Mouse (Mus musculus): ENCODE measurements around the gene Kcnma1. TPM values are rescaled to one million over a fixed set of nuclear protein-coding genes. Genes with fewer than 3 reads are reported as not detected.

Kcnma1 gene
- polyA plus RNA-seq, 1 experiment from 2014 or later: 0.42 TPM

DNA sequence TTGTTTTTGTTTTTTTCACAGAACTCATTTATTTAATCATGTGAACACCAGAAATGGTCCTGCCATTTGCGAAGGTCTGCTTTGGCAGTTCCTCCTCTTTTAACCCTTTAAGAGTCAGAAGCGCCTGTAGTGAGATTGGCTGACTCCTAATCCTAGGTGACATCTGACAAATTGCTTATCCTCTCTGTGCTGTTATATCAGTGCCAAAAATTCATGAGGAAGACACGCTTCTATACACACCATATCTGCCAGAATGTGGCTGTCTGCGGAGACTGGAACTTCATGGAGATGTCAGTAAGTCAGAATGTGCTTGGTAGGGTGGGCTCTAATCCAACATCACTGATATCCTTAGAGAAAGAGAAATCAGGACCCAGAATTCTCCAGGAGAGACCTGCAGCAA, 157.3 kb downstream of the Kcnma1 start:
- Histone ChIP-seq H3K36me3 (no peaks in the 10 kb centered on the region), H3K4me2 (no peak overlapping the region), H3K4me3 (no peak overlapping the region), H3K27ac (ENCODE audit: poor library complexity, severe bottlenecking) (no peak overlapping the region), H3K9ac (no peak overlapping the region), H3K27me3 (replicated peaks) (no peaks in the 10 kb centered on the region), H3K4me1 (replicated peaks) (no peaks in the 10 kb centered on the region), H3K9me3 (replicated peaks) (no peaks in the 10 kb centered on the region)
- WGBS: 77% methylated on average over 4 of the region's 4 CpGs
- ATAC-seq (ENCODE audit: insufficient number of reproducible peaks, low FRiP score): no peak

DNA sequence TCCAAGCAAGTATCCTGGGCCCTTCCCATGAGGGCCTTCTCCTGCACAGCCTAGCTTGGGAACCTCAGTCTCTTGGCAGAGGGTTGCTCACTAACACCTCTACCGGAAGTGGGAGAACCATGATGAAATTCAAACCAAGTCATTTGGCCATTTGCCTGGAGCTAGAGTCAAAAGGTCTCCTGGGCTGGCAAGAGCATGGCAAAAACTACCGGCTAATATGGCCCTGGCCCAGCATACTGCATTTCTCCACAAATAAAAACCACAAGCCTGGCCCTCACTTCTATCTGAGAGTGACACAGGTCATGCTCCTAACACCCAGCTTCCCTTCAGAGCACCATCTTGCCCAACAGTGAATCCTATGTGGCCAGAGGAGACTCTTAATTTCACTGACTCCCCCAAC, 159.3 kb downstream of the Kcnma1 start:
- no peak overlapping the region for H3K4me2 ChIP-seq
- H3K9ac ChIP-seq: no peak overlapping the region
- no peaks in the 10 kb centered on the region for H3K4me1 ChIP-seq (replicated peaks)
- no peak for ATAC-seq (ENCODE audit: insufficient number of reproducible peaks, low FRiP score)
- no peak overlapping the region for H3K27ac ChIP-seq (ENCODE audit: poor library complexity, severe bottlenecking)
- 71% methylated on average over 2 of the region's 2 CpGs for WGBS
- no peaks in the 10 kb centered on the region for H3K27me3 ChIP-seq (replicated peaks)
- H3K36me3 ChIP-seq: no peaks in the 10 kb centered on the region
- H3K9me3 ChIP-seq (replicated peaks): no peaks in the 10 kb centered on the region
- no peak overlapping the region for H3K4me3 ChIP-seq

DNA sequence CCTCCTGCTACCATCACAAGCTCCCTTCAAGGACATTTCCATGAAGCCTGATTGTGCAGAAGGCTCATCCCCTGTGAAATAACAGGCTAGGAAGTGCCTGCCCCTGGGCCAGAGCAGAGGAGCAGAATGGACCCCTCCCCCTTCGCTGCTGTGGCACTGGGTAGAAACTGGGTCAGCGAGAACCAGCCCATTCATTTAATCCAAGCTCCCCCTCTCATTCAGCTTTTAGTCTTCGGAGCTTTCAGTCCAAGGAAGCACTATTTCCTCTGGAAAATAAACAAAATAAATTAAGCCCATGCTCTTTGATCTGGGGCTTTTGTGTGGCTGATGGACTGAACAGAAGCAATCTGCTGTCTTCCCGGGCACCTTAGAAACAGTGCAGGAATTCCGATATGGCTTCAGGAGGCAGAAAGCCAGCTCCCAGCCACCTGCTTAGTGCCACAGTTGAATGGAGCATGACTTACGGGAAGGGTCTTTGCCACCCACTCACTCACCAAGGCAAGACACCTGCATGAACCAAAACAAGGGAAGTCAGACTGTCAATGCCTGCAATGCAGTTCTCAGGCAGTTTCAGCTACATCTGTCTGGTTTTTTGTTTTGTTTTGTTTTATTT, 165.7 kb downstream of the Kcnma1 start:
- no peak overlapping the region for H3K9ac ChIP-seq
- H3K36me3 ChIP-seq: no peaks in the 10 kb centered on the region
- no peak overlapping the region for H3K27ac ChIP-seq (ENCODE audit: poor library complexity, severe bottlenecking)
- ATAC-seq (ENCODE audit: insufficient number of reproducible peaks, low FRiP score): no peak
- H3K27me3 ChIP-seq (replicated peaks): no peaks in the 10 kb centered on the region
- no peak overlapping the region for H3K4me2 ChIP-seq
- H3K9me3 ChIP-seq (replicated peaks): no peaks in the 10 kb centered on the region
- WGBS: 67% methylated on average over 6 of the region's 6 CpGs
- no peaks in the 10 kb centered on the region for H3K4me1 ChIP-seq (replicated peaks)
- no peak overlapping the region for H3K4me3 ChIP-seq

DNA sequence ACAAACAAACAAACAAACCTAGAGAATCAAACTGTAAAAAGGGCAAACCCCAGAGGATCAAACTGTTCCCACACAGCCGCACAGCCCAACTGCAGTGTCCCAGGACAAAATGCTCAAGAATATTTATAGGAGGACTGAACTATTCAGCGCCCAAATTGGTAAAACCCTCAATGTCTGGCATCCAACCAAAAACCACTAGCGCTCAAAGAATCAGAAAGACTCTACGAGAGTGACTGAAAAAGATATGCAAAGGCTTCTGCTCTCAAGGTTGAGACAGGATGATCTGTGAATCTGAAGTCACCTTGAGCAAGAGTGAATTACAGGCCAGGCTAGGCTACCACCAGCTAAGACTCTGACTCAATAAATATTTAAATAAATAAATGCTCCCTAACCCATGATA, 167.6 kb downstream of the Kcnma1 start:
- WGBS: 79% methylated on average over 4 of the region's 4 CpGs
- H3K4me1 ChIP-seq (replicated peaks): no peaks in the 10 kb centered on the region
- no peak overlapping the region for H3K4me2 ChIP-seq

DNA sequence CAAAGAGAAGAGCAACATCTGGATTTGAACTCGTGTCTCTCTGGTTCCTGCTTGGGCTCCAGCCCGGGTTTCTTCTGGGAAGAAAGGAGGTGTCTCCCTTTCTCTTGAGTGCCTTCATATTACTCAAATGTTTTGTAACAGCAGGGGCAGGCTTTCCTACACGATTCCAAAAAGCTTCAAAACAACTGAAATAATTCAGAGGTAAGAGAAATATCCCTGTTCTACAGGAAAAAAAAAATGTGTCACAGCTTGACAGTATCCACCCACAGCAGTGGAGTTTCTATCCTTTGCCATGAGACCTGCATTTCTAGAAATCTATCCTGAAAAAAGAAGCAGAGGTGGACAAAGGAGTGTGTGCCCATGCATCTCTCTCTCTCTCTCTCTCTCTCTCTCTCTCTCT, 172.3 kb downstream of the Kcnma1 start:
- H3K4me3 ChIP-seq: no peak overlapping the region
- ATAC-seq (ENCODE audit: insufficient number of reproducible peaks, low FRiP score): no peak
- no peaks in the 10 kb centered on the region for H3K36me3 ChIP-seq
- no peak overlapping the region for H3K27ac ChIP-seq (ENCODE audit: poor library complexity, severe bottlenecking)
- no peak overlapping the region for H3K4me2 ChIP-seq
- WGBS: 73% methylated on average over 3 of the region's 3 CpGs
- H3K4me1 ChIP-seq (replicated peaks): no peaks in the 10 kb centered on the region
- no peaks in the 10 kb centered on the region for H3K9me3 ChIP-seq (replicated peaks)
- H3K9ac ChIP-seq: no peak overlapping the region
- H3K27me3 ChIP-seq (replicated peaks): no peaks in the 10 kb centered on the region

More for the DNA sequence above, 167.6 kb downstream of the Kcnma1 start:
- H3K9ac ChIP-seq: no peak overlapping the region
- H3K27me3 ChIP-seq (replicated peaks): no peaks in the 10 kb centered on the region
- no peak for ATAC-seq (ENCODE audit: insufficient number of reproducible peaks, low FRiP score)
- no peak overlapping the region for H3K27ac ChIP-seq (ENCODE audit: poor library complexity, severe bottlenecking)
- H3K36me3 ChIP-seq: no peaks in the 10 kb centered on the region
- H3K4me3 ChIP-seq: no peak overlapping the region
- no peaks in the 10 kb centered on the region for H3K9me3 ChIP-seq (replicated peaks)

DNA sequence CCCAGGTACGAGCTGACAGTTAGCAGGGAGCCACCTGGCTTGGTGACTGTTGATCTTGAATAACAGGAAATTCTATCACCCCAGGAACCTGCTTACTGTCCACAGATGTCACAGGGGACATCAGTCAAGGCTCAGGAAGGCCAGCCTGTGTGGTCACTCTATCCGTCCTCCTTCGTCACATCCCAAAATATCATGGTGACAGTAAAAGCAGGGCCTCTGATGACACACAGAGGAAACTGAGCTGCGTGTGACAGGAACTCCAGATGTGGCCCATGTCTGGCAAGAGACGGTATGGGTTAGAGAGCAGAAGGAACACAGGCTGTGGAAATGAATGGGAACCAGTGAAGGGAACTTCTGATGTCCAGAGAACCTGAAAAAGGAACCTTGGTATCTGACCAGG, 174.7 kb downstream of the Kcnma1 start:
- no peak overlapping the region for H3K4me2 ChIP-seq

DNA sequence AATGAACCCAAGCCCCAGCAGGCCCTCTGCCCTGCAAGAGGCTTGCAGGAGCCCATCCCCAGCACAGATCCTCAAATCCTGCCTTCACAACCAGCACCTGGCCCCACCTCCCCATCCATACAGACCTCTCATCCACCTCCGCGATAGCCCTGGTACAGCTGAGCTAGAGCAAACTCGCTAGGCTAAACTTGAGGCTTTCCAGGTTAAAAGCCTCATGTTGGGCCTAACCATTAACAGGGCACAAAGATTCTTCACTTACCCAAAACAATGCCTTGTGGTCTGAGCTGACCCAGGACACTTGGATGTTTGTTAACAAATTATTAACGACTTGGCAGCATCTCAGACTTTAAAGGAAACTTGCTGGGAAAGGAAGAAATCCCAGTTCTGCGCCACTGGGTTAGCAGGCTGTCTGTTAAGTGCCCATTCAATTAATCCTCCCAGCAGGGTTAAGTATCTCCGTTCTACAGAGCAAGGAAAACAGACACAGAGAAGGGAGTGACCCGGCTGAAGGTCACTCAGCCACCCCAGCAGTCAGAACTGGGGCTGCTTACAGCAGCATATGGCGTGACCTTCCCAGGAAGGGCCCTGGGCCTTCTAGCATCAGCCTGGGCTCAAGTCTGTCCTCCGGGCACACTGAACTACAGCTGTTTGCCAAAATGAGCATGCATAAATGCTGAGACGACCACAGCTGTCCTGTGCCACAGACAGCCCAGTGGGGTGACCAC, 178.7 kb downstream of the Kcnma1 start:
- no peaks in the 10 kb centered on the region for H3K9me3 ChIP-seq (replicated peaks)
- peaks cover 10% of the 10 kb centered on the region; the same call in 1 of the 2 replicates for H3K27me3 ChIP-seq (replicated peaks)
- H3K27ac ChIP-seq (ENCODE audit: poor library complexity, severe bottlenecking): no peak overlapping the region
- no peak for ATAC-seq (ENCODE audit: insufficient number of reproducible peaks, low FRiP score)
- H3K36me3 ChIP-seq: no peaks in the 10 kb centered on the region
- H3K9ac ChIP-seq: no peak overlapping the region
- no peaks in the 10 kb centered on the region for H3K4me1 ChIP-seq (replicated peaks)
- 46% methylated on average over 10 of the region's 10 CpGs for WGBS
- no peak overlapping the region for H3K4me3 ChIP-seq
- H3K4me2 ChIP-seq: no peak overlapping the region

More for the DNA sequence above, 174.7 kb downstream of the Kcnma1 start:
- no peak for ATAC-seq (ENCODE audit: insufficient number of reproducible peaks, low FRiP score)
- no peaks in the 10 kb centered on the region for H3K27me3 ChIP-seq (replicated peaks)
- no peaks in the 10 kb centered on the region for H3K4me1 ChIP-seq (replicated peaks)
- no peaks in the 10 kb centered on the region for H3K36me3 ChIP-seq
- H3K4me3 ChIP-seq: no peak overlapping the region
- no peak overlapping the region for H3K9ac ChIP-seq
- 53% methylated on average over 5 of the region's 5 CpGs for WGBS
- no peak overlapping the region for H3K27ac ChIP-seq (ENCODE audit: poor library complexity, severe bottlenecking)
- H3K9me3 ChIP-seq (replicated peaks): no peaks in the 10 kb centered on the region

DNA sequence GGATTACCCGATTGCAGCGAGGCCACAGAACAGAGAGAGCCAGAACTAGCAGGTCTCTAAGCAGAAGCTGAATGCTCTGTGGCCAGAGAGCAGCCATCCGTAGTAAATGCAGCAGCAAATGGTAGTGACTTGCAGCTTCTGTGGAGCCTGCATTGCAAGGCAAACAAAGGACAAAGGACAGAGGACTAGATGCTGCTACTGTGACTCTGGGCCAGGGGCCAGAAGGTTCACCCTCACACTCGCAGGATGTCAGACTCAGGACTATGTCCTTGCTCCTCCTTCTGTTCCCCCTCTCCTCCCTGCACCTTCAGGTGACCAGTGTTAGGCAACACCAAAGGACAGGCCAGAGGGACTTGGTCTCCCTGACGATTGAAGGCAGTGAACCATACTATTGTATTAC, 183.0 kb downstream of the Kcnma1 start:
- H3K4me1 ChIP-seq (replicated peaks): no peaks in the 10 kb centered on the region
- H3K36me3 ChIP-seq: no peaks in the 10 kb centered on the region
- H3K9ac ChIP-seq: no peak overlapping the region
- no peaks in the 10 kb centered on the region for H3K9me3 ChIP-seq (replicated peaks)
- no peak overlapping the region for H3K4me3 ChIP-seq
- peaks cover 10% of the 10 kb centered on the region; the same call in 1 of the 2 replicates for H3K27me3 ChIP-seq (replicated peaks)
- H3K27ac ChIP-seq (ENCODE audit: poor library complexity, severe bottlenecking): no peak overlapping the region
- ATAC-seq (ENCODE audit: insufficient number of reproducible peaks, low FRiP score): no peak
- H3K4me2 ChIP-seq: no peak overlapping the region
- WGBS: 53% methylated on average over 5 of the region's 5 CpGs

DNA sequence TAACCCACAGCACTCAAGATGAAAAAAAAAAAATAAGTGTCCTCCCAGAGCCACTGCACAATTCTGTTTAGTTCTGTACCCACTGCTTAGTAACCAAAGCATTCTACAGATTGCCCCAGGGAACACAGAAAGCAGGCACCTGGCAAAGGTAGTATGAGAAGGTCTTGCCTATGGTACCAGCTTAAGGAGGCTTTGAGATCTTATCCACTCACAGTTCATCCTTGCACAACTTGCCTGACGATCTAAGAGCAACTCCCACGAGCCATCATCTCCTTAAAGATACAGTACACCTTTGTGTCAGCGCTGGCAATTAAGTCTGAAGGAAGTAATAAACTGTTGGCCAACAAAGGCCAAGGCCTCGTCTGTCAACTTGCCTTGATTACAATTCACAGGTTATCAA, 184.0 kb downstream of the Kcnma1 start:
- H3K36me3 ChIP-seq: no peaks in the 10 kb centered on the region
- no peak overlapping the region for H3K9ac ChIP-seq
- no peak overlapping the region for H3K4me3 ChIP-seq
- H3K27me3 ChIP-seq (replicated peaks): peaks cover 16% of the 10 kb centered on the region; the same call in 1 of the 2 replicates
- H3K27ac ChIP-seq (ENCODE audit: poor library complexity, severe bottlenecking): no peak overlapping the region
- 40% methylated on average over 4 of the region's 4 CpGs for WGBS
- no peak for ATAC-seq (ENCODE audit: insufficient number of reproducible peaks, low FRiP score)
- no peak overlapping the region for H3K4me2 ChIP-seq
- no peaks in the 10 kb centered on the region for H3K9me3 ChIP-seq (replicated peaks)
- H3K4me1 ChIP-seq (replicated peaks): no peaks in the 10 kb centered on the region

DNA sequence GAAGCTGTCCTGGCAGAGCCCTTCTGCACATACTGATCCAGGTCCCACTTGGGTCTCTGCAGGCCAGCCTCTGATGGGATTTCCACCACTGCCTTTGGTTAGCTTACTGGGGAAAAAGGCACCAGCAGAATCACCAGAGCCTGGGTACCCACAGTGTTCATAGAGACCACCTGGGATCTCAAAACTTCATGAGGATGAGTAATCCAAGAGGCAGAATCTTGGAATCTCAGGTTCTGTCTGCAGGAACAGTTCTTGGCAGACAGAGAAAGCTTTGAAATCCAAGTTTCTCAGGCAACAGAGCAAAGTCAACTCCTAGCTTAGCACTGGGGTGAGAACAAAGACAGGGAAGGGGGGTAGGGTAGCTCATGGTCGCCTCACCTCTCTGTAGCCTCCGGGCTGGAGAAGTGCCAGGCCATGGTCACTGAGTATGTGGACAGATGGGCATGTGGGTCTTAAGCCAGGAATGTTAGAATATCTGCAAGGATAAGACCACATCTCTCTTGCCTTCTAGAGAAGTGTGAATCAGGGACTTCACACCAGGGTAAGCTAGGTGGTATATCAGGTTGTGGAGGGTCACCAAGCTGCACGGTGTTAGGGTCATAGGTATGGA, 185.5 kb downstream of the Kcnma1 start:
- H3K9me3 ChIP-seq (replicated peaks): no peaks in the 10 kb centered on the region
- no peak for ATAC-seq (ENCODE audit: insufficient number of reproducible peaks, low FRiP score)
- H3K36me3 ChIP-seq: no peaks in the 10 kb centered on the region
- no peak overlapping the region for H3K4me2 ChIP-seq
- H3K4me1 ChIP-seq (replicated peaks): no peaks in the 10 kb centered on the region
- no peak overlapping the region for H3K27ac ChIP-seq (ENCODE audit: poor library complexity, severe bottlenecking)
- WGBS: 74% methylated on average over 3 of the region's 3 CpGs
- no peak overlapping the region for H3K9ac ChIP-seq
- H3K27me3 ChIP-seq (replicated peaks): peaks cover 27% of the 10 kb centered on the region
- H3K4me3 ChIP-seq: no peak overlapping the region

DNA sequence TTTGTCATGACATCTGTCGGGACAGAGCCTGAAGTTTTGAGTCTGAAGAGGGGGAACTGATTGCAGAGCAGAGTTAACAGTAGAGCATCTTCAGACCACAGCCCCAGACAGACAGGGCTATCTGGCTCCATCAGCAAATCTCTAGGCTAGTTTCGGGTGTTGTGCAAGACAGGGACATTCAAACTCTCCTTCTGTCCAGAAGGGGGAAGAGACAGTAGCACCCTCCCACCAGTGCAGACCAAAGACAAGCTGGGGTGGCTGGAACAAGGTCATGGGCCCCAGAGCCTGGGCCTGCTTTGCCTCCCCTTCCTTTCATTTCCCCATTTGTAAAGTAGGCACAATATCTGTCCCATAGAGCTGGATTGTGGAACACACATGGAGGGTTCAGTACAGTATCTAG, 189.4 kb downstream of the Kcnma1 start:
- 67% methylated on average over 2 of the region's 2 CpGs for WGBS
- no peaks in the 10 kb centered on the region for H3K36me3 ChIP-seq
- no peak for ATAC-seq (ENCODE audit: insufficient number of reproducible peaks, low FRiP score)
- H3K9me3 ChIP-seq (replicated peaks): no peaks in the 10 kb centered on the region
- H3K27ac ChIP-seq (ENCODE audit: poor library complexity, severe bottlenecking): no peak overlapping the region
- peaks cover 31% of the 10 kb centered on the region for H3K27me3 ChIP-seq (replicated peaks)
- no peak overlapping the region for H3K4me3 ChIP-seq
- no peak overlapping the region for H3K9ac ChIP-seq
- no peaks in the 10 kb centered on the region for H3K4me1 ChIP-seq (replicated peaks)
- H3K4me2 ChIP-seq: no peak overlapping the region
